Mouse (Mus musculus) T-helper 1 cell (primary cell): Measurements from ENCODE around the gene Gapt.
"Not testable (repeated sequence)": the region's sequence is repeated elsewhere in the genome, so short reads cannot be mapped to it uniquely, and the experiment has no call there.

Experiments used
- in situ Hi-C: fragments of 300-600 bp; cut with MboI, MseI; formaldehyde crosslinking; loops from one replicate; pipeline ENCODE4 v1.15.1; 2025; ENCODE audit warnings: high pct_unique_total_duplicates

The Gapt gene

DNA sequence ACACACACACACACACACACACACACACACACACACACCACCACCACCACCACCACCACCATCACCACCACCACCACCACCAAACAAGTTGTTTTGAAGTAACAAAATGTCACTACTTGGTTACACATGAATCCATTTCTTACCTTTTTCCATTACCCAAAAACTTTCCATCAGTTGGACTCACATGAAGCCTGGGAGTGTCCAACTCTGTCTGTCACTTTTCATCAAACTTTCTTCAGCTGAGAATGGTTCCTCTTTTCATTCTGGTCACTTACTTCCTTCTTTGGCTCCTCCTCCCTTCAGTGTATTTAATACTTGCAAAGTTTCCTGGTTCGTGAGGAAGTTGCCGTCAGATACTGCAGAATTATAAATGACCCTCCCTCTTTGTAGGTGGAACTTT, at the start of gene Gapt:
Gene Gapt, minus strand, starts transcription at position 259 of the 400 bp plus-strand sequence.
- in situ Hi-C loops: no loop called here

DNA sequence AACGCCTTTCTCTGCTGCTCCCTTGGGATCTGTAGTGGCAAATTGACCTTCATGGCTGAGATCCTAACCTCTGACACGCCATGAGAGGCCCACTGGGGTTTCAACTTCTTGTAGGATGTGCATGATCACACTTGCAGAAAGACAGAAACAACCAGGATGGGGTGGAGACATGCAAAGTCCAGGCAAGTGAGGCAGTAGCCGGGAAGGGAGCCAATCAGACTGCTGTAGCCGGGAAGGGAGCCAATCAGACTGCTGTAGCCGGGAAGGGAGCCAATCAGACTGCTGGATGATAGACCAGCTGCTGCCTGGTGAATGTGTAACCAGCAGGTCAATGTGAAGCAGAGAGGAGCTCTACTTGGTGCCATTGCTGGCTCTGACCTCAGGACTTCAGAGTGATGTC, 49.2 kb upstream of the Gapt start:
- in situ Hi-C loops: no loop called here

DNA sequence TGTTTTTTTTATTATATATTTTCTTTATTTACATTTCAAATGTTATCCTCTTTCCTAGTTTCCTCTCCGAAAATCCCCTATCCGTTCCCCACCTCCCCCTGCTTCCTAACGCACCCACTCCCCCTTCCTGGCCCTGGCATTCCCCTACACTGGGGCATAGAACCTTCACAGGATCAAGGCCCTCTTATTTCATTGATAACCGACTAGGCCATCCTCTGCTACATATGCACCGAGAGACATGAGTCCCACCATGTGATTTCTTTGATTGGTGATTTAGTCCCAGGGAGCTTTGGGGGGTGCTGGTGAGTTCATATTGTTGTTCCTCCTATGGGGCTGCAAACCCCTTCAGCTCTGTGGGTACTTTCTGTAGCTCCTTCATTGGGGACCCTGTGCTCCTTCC, 47.7 kb upstream of the Gapt start:
- in situ Hi-C loops: not testable (repeated sequence)

DNA sequence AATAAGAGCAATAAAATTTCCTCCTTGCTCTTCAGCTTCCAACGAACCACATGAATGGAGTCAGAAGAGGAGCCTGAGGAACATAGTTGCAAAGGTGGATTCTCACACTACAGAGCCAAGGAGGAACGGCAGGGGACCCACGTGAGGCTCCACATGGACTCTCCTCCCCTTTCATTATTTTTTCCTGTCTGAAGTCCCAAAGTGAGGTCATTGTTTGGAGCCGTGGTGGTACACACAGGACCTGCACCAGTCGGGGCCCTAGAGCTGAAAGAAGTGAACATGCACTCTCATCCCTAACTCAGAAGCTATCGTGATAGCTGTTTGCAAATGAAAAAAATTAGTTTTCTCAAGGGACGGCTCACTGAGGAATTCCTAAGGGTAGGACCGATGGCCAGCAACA, 47.1 kb upstream of the Gapt start:
- in situ Hi-C loops: no loop called here

DNA sequence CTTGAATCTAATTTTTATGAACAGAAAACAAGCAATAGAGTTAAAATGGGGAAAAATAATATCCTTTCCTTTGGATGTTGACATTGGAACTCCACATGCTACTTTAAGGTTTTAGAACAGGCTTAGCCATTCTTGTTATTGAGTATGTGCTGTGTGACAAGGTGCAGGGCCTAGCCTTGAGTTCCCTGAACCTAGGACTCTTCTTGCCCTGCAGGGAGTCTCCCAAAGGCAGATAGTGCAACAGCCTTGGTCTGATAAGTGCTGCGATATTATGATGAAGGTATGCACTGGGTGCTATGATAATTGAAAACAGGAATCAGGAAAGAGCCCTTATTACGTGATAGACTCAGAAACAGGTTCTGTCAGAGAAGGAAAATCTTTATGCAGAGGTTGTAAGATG, 44.9 kb upstream of the Gapt start:
- in situ Hi-C loops: no loop called here

DNA sequence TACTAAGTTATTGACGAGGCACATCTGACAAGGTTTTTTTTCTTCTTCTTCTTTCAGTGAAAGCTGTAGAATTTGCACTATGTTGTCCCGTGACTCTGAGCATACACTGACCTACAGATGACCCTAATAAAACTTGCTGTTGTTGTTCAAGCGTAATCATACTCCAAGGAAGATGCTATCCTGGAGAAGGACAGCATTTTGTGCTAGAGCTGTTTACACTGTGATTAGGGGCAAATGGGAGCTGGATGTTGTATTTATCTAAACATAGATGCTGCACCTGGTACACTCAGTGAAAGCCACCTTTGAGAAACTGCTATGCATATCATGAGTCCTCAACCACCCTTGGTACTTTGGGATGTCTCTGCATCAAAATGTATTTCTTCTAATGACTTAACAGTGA, 44.4 kb upstream of the Gapt start:
- in situ Hi-C loops: no loop called here

DNA sequence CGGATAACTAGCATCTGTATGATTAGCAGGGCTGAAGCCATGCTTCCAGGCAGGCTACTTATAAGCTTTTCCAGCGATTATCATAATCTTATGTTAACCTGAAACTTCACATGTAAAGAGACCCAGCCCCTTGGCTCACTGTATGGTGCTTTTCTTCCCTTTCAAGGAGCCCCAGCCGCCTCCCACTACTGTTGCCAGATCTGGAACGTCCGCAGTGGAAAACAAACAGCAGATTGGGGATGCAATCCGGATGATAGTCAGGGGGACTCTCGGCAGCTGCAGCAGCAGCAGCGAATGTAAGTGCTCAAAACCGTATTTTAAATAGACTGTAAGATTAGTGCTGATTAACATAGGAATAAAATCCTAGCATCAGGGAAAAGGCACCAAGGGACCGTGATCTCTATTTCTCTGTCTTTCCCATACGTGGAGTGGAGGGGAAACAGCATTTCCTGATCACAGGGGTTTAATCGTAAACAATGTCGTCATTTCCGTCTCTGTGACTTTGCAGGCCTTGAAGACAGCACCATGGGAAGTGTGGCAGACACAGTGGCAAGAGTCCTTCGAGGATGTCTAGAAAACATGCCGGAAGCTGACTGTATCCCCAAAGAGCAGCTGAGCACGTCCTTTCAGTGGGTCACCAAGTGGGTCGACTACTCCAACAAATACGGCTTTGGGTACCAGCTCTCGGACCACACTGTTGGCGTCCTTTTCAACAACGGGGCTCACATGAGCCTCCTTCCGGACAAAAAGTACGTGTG, 41.7 kb upstream of the Gapt start:
- in situ Hi-C loops: loop anchor here (5.0 to 25.0 kb wide), 4 partner anchors 574 to 1536 kb away; no protein-coding TSS in a partner anchor

DNA sequence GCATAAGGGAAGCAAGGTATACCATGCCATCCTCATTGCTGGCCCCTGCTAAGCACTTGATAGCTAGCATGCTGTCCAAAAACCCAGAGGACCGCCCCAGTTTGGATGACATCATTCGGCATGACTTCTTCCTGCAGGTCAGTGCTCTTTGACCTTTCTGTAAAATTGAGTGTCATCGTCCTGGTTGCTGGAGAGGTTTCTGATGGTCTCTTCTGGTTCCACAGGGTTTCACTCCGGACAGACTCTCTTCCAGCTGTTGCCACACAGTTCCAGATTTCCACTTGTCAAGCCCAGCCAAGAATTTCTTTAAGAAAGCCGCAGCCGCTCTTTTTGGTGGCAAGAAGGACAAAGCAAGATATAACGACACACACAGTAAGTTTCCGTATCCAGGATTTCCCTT, 40.8 kb upstream of the Gapt start:
- in situ Hi-C loops: loop anchor here (5.0 to 25.0 kb wide), 4 partner anchors 575 to 1537 kb away; no protein-coding TSS in a partner anchor

DNA sequence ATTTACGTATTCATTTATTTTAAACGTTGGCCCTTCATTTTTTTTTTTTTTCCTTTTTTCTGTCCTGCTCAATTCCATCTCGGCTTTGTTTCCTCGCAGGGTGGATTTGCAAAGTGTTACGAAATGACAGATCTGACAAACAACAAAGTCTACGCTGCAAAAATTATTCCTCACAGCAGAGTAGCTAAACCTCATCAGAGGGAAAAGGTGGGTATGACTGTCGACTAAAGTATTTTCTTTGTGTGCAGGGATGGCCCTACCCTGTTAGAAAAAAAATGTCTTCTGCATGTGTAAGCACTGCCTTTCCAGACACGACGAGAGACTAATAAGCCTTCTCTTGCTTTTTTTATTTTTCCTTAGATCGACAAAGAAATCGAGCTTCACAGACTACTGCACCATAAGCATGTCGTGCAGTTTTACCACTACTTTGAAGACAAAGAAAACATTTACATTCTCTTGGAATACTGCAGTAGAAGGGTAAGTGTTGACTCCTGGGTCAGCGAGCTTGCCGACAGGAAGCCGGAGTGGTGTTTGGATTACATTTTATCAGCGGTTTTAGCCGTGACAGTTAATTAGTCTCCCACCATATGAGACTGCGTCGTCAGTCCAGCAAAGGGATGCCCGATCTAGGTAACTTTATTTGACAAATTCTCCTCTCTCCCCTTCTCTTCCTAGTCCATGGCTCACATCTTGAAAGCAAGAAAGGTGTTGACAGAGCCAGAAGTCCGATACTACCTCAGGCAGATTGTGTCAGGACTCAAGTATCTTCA, 39.1 kb upstream of the Gapt start:
- in situ Hi-C loops: loop anchor here (5.0 to 25.0 kb wide), 4 partner anchors 576 to 1539 kb away; no protein-coding TSS in a partner anchor

DNA sequence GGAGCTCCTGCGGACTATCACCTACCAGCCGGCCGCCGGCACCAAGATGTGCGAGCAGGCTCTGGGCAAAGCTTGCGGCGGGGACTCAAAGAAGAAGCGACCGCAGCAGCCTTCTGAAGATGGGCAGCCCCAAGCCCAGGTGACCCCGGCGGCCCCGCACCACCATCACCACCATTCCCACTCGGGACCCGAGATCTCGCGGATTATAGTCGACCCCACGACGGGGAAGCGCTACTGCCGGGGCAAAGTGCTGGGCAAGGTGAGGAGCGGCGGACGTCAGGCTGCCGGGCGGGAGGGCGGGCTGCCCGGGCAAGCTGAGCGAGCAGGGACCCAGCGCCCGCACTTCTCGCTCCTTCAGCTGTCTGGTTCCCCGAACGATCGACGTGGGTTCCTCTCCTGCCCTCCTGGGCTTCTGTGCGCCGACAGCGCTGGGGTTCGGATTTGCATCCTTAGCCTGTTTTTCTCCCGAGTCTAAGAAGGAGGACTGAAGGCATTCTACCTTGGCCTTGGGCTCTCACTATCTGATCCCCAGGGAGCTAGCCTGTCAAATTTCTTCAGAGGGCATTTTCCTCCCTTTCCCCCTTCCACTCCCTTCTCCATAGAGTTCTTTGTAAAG, 38.3 kb upstream of the Gapt start:
- in situ Hi-C loops: loop anchor here (5.0 to 25.0 kb wide), 4 partner anchors 577 to 1540 kb away; no protein-coding TSS in a partner anchor

DNA sequence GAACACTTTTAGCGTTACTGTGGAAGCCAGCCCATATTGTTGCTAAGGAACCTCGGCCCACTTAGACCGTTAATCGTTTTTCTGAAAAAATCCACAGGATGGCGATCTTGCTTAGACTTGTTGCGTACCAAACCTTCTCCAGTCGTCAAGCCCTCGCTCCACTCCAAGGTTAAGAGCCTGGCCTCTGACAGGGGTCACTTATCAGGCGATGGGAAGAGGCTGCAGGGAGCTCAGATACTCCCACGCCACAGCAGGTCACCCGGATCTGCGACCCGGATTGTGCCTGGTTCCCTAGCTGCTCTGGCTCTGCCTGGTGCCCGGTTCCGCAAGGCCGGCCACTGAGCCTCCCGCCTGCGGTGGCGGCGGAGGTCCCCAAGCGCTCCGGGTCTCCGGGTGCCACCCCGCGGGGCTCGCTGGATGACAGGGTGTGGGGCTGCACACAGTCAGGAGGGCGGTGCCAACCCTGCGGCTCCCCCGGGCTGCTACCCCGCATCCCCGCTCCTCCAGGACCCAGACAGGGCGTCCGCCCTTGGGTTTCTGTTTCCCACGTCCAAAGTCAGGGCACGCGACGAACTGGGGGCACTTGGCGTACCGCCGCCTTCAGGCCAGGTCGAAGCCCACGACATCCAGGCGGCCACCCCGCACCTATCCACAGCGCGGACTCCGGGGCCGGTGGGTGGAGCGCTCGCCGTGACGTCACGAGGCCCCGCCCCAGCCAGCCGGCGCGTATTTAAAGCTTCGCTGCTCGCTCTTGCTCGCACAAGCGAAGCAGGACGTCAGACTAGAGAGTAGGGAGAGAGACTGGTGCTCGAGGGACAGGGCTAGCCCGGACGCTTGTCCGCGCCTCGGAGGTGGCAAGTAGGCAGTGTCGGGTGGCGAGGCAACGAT, 37.5 kb upstream of the Gapt start, which contains the start of gene Plk2:
Gene Plk2, plus strand, starts transcription at position 756 of the 888 bp plus-strand sequence.
- in situ Hi-C loops: loop anchor here (5.0 to 25.0 kb wide), 6 partner anchors 578 to 1540 kb away; no protein-coding TSS in a partner anchor

DNA sequence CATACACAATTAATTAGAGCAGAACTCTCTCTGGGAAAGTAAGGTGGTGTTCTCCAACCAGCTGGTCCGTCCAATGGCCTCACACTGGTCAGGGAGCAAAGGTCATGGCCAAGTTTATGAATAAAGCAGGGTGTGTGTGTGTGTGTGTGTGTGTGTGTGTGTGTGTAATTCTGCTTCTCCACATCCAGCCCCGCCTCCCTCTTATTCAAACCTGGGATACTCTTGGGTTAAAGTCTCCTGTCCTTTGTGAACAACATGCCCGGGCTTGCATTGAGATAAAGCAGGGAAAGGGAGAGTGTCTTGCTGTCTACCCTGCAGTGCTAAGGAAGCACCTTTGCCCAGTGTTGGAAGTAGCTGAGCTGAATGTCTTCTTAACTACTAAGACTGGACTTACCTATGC, 35.6 kb upstream of the Gapt start:
- in situ Hi-C loops: loop anchor here (5.0 to 25.0 kb wide), 5 partner anchors 845 to 1542 kb away; no protein-coding TSS in a partner anchor

DNA sequence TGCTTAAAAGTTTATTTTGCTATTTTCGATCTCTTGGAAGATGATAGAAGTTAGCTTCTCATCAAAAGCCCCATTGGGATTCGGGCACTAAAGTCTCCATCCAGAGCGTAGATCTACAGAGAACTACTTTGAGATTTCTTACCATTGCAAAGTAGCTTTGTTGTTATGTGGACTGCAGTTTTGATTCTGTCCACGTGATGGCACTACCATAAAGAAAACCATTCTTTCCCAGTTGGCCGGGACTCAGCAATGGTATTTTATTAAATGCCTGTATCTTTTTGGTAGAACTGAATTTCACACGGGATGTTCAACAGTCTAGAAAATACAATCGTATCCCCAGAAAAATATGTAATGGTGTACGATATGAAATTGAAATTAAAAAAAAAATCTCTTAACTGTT, 35.2 kb upstream of the Gapt start:
- in situ Hi-C loops: loop anchor here (5.0 to 25.0 kb wide), 5 partner anchors 845 to 1543 kb away; no protein-coding TSS in a partner anchor

DNA sequence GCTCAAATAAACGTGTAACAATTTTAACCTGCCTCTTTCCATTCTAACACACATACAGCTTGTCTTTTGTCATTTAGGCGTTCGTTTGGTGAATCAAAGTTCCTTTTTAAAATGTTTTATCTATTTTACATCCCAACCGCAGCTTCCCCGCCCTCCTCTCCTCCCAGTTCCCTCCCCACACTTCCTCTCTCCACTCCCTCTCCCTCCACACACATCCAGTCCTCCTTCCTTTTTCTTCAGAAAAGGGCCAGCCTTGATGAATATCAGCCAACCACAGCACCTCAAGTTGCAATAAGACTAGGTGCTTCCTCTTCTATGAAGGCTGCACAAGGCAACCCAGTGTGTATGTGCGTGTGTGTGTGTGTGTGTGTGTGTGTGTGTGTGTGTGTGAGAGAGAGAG, 27.5 kb upstream of the Gapt start:
- in situ Hi-C loops: loop anchor here (25.0 kb wide), 1 partner anchor 1353 kb away; no protein-coding TSS in a partner anchor

DNA sequence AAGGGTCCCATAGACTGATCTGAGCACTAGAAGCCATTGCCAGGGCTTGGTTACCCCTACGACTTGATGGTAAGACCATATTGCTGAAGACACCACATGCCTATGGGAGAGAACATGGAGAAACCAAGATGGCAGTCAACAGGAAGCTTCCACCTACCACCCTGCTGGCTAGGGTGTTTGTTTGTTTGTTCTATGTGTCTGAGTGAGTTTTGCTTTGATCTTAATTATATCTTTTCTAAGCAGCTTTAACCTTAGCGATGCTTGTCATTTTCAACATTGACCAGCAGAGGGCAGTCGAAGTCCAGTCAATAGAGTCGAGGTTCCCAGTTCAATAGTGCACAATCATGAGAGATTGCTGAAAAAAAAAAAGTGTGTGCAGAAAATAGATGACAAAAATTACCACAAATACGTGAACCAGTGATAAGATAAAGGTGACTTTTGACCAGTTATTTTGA, 25.5 kb upstream of the Gapt start:
- in situ Hi-C loops: loop anchor here (25.0 kb wide), 1 partner anchor 1355 kb away; no protein-coding TSS in a partner anchor

DNA sequence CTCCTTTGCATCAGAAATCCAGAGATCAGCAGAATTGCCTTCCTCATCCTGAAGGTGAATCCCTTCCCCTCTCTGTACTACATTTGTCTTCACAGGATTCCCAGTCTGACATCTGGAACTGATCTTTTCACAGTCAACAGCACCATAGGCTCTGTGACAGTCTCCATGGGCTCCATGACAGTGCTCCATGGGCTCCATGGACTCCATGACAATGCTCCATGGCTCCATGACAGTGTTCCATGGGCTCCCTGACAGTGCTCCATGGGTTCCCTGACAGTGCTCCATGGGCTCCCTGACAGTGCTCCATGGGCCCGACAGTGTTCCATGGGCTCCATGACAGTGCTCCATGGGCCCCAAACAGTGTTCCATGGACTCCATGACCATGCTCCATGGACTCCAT, 12.7 kb upstream of the Gapt start:
- in situ Hi-C loops: loop anchor here (5.0 kb wide), 1 partner anchor 307 kb away; no protein-coding TSS in a partner anchor

DNA sequence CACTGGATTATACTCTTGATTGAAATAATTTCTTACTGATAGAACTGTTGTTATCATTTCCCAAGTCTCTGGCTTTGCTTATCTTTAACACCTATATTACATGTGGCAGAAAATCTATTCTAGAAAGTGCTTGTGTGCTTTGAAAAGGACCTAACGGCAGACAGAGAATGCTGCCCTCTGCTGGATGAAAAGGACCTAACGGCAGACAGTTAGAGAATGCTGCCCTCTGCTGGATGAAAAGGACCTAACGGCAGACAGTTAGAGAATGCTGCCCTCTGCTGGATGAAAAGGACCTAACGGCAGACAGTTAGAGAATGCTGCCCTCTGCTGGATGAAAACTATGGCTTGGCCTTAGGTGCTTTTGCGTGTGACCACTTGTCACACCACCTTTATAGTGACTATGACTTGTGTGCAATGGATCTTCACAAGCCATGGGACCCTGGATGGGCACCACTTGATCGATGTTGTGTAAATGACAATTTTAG, 11.6 kb upstream of the Gapt start:
- in situ Hi-C loops: loop anchor here (5.0 kb wide), 1 partner anchor 306 kb away; no protein-coding TSS in a partner anchor

DNA sequence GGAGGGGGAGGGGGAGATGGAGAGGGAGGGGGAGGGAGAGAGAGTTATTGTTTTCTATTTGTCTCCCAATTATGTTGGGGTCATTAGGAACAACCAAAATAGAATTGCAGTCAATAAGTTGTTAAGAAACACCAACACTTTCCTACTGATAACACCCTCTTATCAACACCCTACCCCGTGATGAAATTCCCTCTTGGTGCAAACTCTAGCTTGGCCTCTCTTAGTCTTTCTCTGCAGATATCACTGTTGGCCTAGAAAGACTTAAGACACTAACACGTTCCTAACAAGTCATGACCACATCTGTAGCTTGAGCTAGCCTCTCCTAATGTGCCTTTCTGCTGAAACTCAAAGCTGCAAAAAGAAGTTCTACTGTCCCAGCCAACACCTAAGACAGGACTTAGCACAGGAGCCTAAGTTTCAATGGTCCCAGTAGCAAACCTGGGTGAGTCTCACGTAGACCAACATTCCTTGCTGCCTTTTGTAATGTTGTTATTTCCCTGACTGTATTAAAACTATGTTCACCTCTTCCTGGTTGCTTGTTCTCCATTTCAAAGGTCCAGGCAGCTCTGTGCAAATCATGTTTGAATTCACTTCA, 11.1 kb upstream of the Gapt start:
- in situ Hi-C loops: loop anchor here (5.0 kb wide), 1 partner anchor 306 kb away; no protein-coding TSS in a partner anchor

DNA sequence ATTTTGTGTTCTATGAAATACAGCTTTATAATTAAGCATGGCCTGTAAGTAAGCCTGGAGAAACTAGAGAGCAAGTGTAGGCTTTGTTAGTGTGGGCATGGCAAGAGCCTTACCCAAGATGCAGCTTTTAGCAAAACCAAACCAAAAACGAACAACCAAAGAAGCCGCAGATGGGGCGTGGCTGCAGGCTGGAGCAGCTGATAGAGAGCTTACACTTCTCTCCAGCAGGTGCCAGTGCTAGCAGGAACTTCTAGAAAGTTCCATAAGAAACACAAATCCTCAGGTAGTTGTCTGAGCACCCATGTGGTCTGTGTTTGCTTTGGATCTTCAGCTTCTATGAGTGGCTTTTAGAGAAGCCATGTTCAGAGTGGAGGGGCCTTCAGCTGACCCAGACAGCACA, 9.5 kb upstream of the Gapt start:
- in situ Hi-C loops: loop anchor here (5.0 kb wide), 1 partner anchor 304 kb away; no protein-coding TSS in a partner anchor

DNA sequence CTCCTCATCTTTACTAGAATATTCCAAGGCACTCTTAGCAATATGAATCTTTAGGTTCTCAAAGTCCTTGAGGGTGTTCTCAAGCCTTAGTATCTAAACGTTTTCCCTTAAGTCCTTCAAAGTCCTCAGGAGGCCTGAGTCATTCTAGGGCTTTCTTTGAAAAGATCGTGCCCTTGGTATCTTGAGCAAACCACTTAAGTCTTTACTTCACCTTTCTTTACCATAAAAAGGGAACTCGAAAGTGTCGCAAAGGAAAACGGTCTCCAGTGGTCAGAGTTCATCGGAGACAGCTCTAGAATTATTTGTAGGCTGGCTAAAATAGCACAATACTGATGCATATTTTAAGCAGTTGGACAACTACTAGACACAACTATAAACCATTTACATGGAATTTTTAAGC, 6.7 kb upstream of the Gapt start:
- in situ Hi-C loops: no loop called here
